Mouse (Mus musculus): ENCODE data around the gene Lcmt2. TPM values are rescaled to one million over a fixed set of nuclear protein-coding genes. Genes with fewer than 3 reads are reported as not detected.

Gene Lcmt2
- 20.2 and 23.3 TPM in 2 replicates for polyA plus RNA-seq (2014; fragmentation: Nextera tagmentation; extraction: Ambion mirVana)

- Histone ChIP-seq H3K27ac (ENCODE audit: low read depth, low read length) (peak within 1 kb of the TSS; percentile 96), H3K4me2 (ENCODE audit: low read depth, low read length, severe bottlenecking) (peak within 1 kb of the TSS; percentile 64), H3K36me3 (ENCODE audit: control insufficient read depth, insufficient read depth, low read length) (peaks cover 10% of the 10 kb centered on the region), H3K9ac (ENCODE audit: low read length) (peak within 1 kb of the TSS; percentile 81), H3K4me1 (replicated peaks; ENCODE audit: control insufficient read depth, insufficient read depth, low read length) (0 out of 2 replicates have a peak, but pooled peaks cover 3% of the 10 kb centered on the region), H3K9me3 (ENCODE audit: control insufficient read depth, low read length) (no peaks in the 10 kb centered on the region; the same call in 1 of the 2 replicates), H3K27me3 (ENCODE audit: control insufficient read depth, insufficient read depth, low read length) (no peaks in the 10 kb centered on the region), H3K4me3 (ENCODE audit: low read depth, low read length) (peak within 1 kb of the TSS; percentile 62)
- DNase-seq (ENCODE audit: low spot score), result peak; percentile 94
- WGBS, result under 1% methylated on average over 85 of the region's 87 CpGs
- ATAC-seq (replicated peaks; ENCODE audit: low FRiP score), result peak; percentile 94
Measured at GRCm38 (mm10) chr2:121140018-121140882, at the start of gene Lcmt2, which contains the start of gene Adal. Gene Lcmt2 (minus strand): TSS chr2:121140653. Gene Adal (plus strand): TSS chr2:121140428.

- no peak for ATAC-seq (replicated peaks; ENCODE audit: low FRiP score)
- H3K4me2 ChIP-seq (ENCODE audit: low read depth, low read length, severe bottlenecking), result no peak overlapping the region
- no peaks in the 10 kb centered on the region for H3K27me3 ChIP-seq (ENCODE audit: control insufficient read depth, insufficient read depth, low read length)
- H3K4me1 ChIP-seq (replicated peaks; ENCODE audit: control insufficient read depth, insufficient read depth, low read length), result no peaks in the 10 kb centered on the region
- no peak overlapping the region for H3K27ac ChIP-seq (ENCODE audit: low read depth, low read length)
- DNase-seq (ENCODE audit: low spot score), result no peak
- WGBS, result 77% methylated on average over 1 of the region's 1 CpGs
- no peak overlapping the region for H3K4me3 ChIP-seq (ENCODE audit: low read depth, low read length)
- H3K9ac ChIP-seq (ENCODE audit: low read length), result no peak overlapping the region
- H3K9me3 ChIP-seq (ENCODE audit: control insufficient read depth, low read length), result no peaks in the 10 kb centered on the region
- peaks cover 24% of the 10 kb centered on the region for H3K36me3 ChIP-seq (ENCODE audit: control insufficient read depth, insufficient read depth, low read length)
Measured at GRCm38 (mm10) chr2:121188530-121188929, 48.1 kb upstream of the Lcmt2 start.

- no peak overlapping the region for H3K27ac ChIP-seq (ENCODE audit: low read depth, low read length)
- H3K9ac ChIP-seq (ENCODE audit: low read length), result no peak overlapping the region
- peaks cover 13% of the 10 kb centered on the region for H3K36me3 ChIP-seq (ENCODE audit: control insufficient read depth, insufficient read depth, low read length)
- DNase-seq (ENCODE audit: low spot score), result no peak
- H3K4me2 ChIP-seq (ENCODE audit: low read depth, low read length, severe bottlenecking), result no peak overlapping the region
- no peaks in the 10 kb centered on the region for H3K27me3 ChIP-seq (ENCODE audit: control insufficient read depth, insufficient read depth, low read length)
- ATAC-seq (replicated peaks; ENCODE audit: low FRiP score), result no peak
- whole genome bisulfite sequencing, result 94% methylated on average over 7 of the region's 7 CpGs
- H3K4me1 ChIP-seq (replicated peaks; ENCODE audit: control insufficient read depth, insufficient read depth, low read length), result no peaks in the 10 kb centered on the region
- H3K9me3 ChIP-seq (ENCODE audit: control insufficient read depth, low read length), result no peaks in the 10 kb centered on the region
- no peak overlapping the region for H3K4me3 ChIP-seq (ENCODE audit: low read depth, low read length)
Measured at GRCm38 (mm10) chr2:121184142-121184541, 43.7 kb upstream of the Lcmt2 start.

GRCm38 (mm10) chr2:121183431-121183830 is 43.0 kb upstream of the Lcmt2 start:
- H3K4me2 ChIP-seq (ENCODE audit: low read depth, low read length, severe bottlenecking), result no peak overlapping the region

GRCm38 (mm10) chr2:121178828-121179479 is 38.5 kb upstream of the Lcmt2 start:
- 94% methylated on average over 3 of the region's 3 CpGs for WGBS
- Histone ChIP-seq H3K36me3 (ENCODE audit: control insufficient read depth, insufficient read depth, low read length) (peaks cover 10% of the 10 kb centered on the region; the same call in 1 of the 2 replicates), H3K4me1 (replicated peaks; ENCODE audit: control insufficient read depth, insufficient read depth, low read length) (no peaks in the 10 kb centered on the region), H3K9me3 (ENCODE audit: control insufficient read depth, low read length) (no peaks in the 10 kb centered on the region), H3K9ac (ENCODE audit: low read length) (no peak overlapping the region), H3K27me3 (ENCODE audit: control insufficient read depth, insufficient read depth, low read length) (no peaks in the 10 kb centered on the region), H3K4me2 (ENCODE audit: low read depth, low read length, severe bottlenecking) (no peak overlapping the region), H3K27ac (ENCODE audit: low read depth, low read length) (no peak overlapping the region), H3K4me3 (ENCODE audit: low read depth, low read length) (no peak overlapping the region)
- ATAC-seq (replicated peaks; ENCODE audit: low FRiP score) (no peak), DNase-seq (ENCODE audit: low spot score) (no peak)

More at GRCm38 (mm10) chr2:121183431-121183830, 43.0 kb upstream of the Lcmt2 start:
- Histone ChIP-seq H3K27me3 (ENCODE audit: control insufficient read depth, insufficient read depth, low read length) (no peaks in the 10 kb centered on the region), H3K9me3 (ENCODE audit: control insufficient read depth, low read length) (no peaks in the 10 kb centered on the region), H3K9ac (ENCODE audit: low read length) (no peak overlapping the region), H3K36me3 (ENCODE audit: control insufficient read depth, insufficient read depth, low read length) (peaks cover 14% of the 10 kb centered on the region), H3K4me3 (ENCODE audit: low read depth, low read length) (no peak overlapping the region), H3K4me1 (replicated peaks; ENCODE audit: control insufficient read depth, insufficient read depth, low read length) (no peaks in the 10 kb centered on the region), H3K27ac (ENCODE audit: low read depth, low read length) (no peak overlapping the region)
- DNase-seq (ENCODE audit: low spot score) (no peak), ATAC-seq (replicated peaks; ENCODE audit: low FRiP score) (no peak)
- WGBS, result 88% methylated on average over 5 of the region's 5 CpGs

- DNase-seq (ENCODE audit: low spot score) (peak; percentile 95), ATAC-seq (replicated peaks; ENCODE audit: low FRiP score) (peak; percentile 97)
- Histone ChIP-seq H3K36me3 (ENCODE audit: control insufficient read depth, insufficient read depth, low read length) (no peaks in the 10 kb centered on the region; the same call in 1 of the 2 replicates), H3K9me3 (ENCODE audit: control insufficient read depth, low read length) (no peaks in the 10 kb centered on the region), H3K4me3 (ENCODE audit: low read depth, low read length) (peak within 1 kb of the TSS; percentile 61), H3K4me1 (replicated peaks; ENCODE audit: control insufficient read depth, insufficient read depth, low read length) (peaks cover 9% of the 10 kb centered on the region; the same call in 1 of the 2 replicates), H3K27ac (ENCODE audit: low read depth, low read length) (peak within 1 kb of the TSS; percentile 71), H3K4me2 (ENCODE audit: low read depth, low read length, severe bottlenecking) (peak within 1 kb of the TSS; percentile 84), H3K27me3 (ENCODE audit: control insufficient read depth, insufficient read depth, low read length) (no peaks in the 10 kb centered on the region), H3K9ac (ENCODE audit: low read length) (peak within 1 kb of the TSS; percentile 83)
- under 1% methylated on average over 66 of the region's 66 CpGs for WGBS
Measured at GRCm38 (mm10) chr2:121170980-121171742, 30.7 kb upstream of the Lcmt2 start, which contains the start of gene Zscan29. Gene Zscan29 (minus strand): TSS chr2:121171125.

GRCm38 (mm10) chr2:121170481-121170971 is 30.1 kb upstream of the Lcmt2 start, which contains the start of gene Tubgcp4:
Gene Tubgcp4 (plus strand): TSS chr2:121170654.
- H3K9me3 ChIP-seq (ENCODE audit: control insufficient read depth, low read length), result no peaks in the 10 kb centered on the region
- peak within 1 kb of the TSS; percentile 84 for H3K4me2 ChIP-seq (ENCODE audit: low read depth, low read length, severe bottlenecking)
- peak within 1 kb of the TSS; percentile 71 for H3K27ac ChIP-seq (ENCODE audit: low read depth, low read length)
- no peak for DNase-seq (ENCODE audit: low spot score)
- no peak; the same call in none of the 2 replicates for ATAC-seq (replicated peaks; ENCODE audit: low FRiP score)
- H3K4me1 ChIP-seq (replicated peaks; ENCODE audit: control insufficient read depth, insufficient read depth, low read length), result peaks cover 9% of the 10 kb centered on the region; the same call in 1 of the 2 replicates
- H3K27me3 ChIP-seq (ENCODE audit: control insufficient read depth, insufficient read depth, low read length), result no peaks in the 10 kb centered on the region
- H3K4me3 ChIP-seq (ENCODE audit: low read depth, low read length), result peak within 1 kb of the TSS; percentile 61
- under 1% methylated on average over 36 of the region's 38 CpGs for WGBS
- no peaks in the 10 kb centered on the region; the same call in 1 of the 2 replicates for H3K36me3 ChIP-seq (ENCODE audit: control insufficient read depth, insufficient read depth, low read length)
- H3K9ac ChIP-seq (ENCODE audit: low read length), result peak within 1 kb of the TSS; percentile 83
